Mouse (Mus musculus): Measurements from ENCODE around the gene Cpa5. TPM values are rescaled to one million over a fixed set of nuclear protein-coding genes. Genes with fewer than 3 reads are reported as not detected.

Cpa5 gene
- polyA plus RNA-seq, 1 experiment from 2014 or later, result 1.3 TPM

- Histone ChIP-seq H3K9ac (ENCODE audit: low read depth, low read length) (no peak overlapping the region), H3K4me3 (ENCODE audit: low read depth, low read length) (no peak overlapping the region), H3K27ac (replicated peaks; ENCODE audit: low read depth, low read length) (no peak overlapping the region), H3K4me2 (ENCODE audit: low read depth, low read length) (no peak overlapping the region), H3K27me3 (replicated peaks; ENCODE audit: control insufficient read depth, insufficient read depth, low read length) (no peaks in the 10 kb centered on the region), H3K4me1 (ENCODE audit: control insufficient read depth, insufficient read depth, low read length) (peaks cover 10% of the 10 kb centered on the region; the same call in 1 of the 2 replicates), H3K36me3 (ENCODE audit: control insufficient read depth, insufficient read depth, low read length) (no peaks in the 10 kb centered on the region), H3K9me3 (ENCODE audit: control insufficient read depth, low read length) (no peaks in the 10 kb centered on the region)
- WGBS, result 71% methylated on average over 7 of the region's 7 CpGs
- DNase-seq (ENCODE audit: low spot score) (no peak), ATAC-seq (ENCODE audit: low read depth) (no peak)
Observed at GRCm38 (mm10) chr6:30594364-30594763, 16.4 kb upstream of the Cpa5 start.

DNA sequence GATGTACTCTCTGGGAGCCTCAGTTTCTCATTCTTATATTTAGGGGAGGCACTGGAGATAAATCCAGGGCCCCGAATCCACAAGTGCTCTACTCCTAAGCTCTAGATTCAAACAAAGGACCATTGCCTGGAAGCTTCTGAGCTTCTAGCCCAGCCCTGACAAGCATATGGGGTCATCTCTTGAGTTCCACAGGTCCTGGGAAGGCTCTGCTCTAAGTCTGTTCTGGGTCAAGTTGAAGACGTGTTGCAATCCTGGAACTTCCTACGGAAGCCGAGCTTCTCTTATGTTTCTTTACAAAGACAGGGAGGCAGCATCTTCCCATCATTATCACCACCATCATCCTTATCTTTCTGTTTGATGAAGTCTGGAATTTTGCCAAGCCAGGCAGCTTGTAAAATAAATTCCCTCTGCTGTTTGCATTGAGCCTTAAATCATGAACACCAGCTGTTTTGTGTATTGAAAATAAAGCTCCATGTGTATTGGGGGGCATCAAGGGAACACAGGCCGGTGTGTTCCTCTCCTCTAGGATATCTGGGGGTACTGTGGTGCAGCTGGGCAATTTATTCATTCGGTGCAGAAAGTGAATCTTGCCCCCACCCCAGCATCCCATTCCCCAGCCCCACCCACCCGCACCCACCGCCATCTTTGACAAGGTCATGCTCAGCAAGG is 14.4 kb upstream of the Cpa5 start:
- H3K4me1 ChIP-seq (ENCODE audit: control insufficient read depth, insufficient read depth, low read length), result 0 out of 2 replicates have a peak, but pooled peaks cover 6% of the 10 kb centered on the region
- no peak overlapping the region for H3K4me2 ChIP-seq (ENCODE audit: low read depth, low read length)
- no peaks in the 10 kb centered on the region for H3K27me3 ChIP-seq (replicated peaks; ENCODE audit: control insufficient read depth, insufficient read depth, low read length)
- no peak for ATAC-seq (ENCODE audit: low read depth)
- H3K9ac ChIP-seq (ENCODE audit: low read depth, low read length), result no peak overlapping the region
- no peak for DNase-seq (ENCODE audit: low spot score)
- 84% methylated on average over 8 of the region's 8 CpGs for WGBS
- no peak overlapping the region for H3K4me3 ChIP-seq (ENCODE audit: low read depth, low read length)
- H3K9me3 ChIP-seq (ENCODE audit: control insufficient read depth, low read length), result no peaks in the 10 kb centered on the region
- H3K27ac ChIP-seq (replicated peaks; ENCODE audit: low read depth, low read length), result no peak overlapping the region
- H3K36me3 ChIP-seq (ENCODE audit: control insufficient read depth, insufficient read depth, low read length), result no peaks in the 10 kb centered on the region

DNA sequence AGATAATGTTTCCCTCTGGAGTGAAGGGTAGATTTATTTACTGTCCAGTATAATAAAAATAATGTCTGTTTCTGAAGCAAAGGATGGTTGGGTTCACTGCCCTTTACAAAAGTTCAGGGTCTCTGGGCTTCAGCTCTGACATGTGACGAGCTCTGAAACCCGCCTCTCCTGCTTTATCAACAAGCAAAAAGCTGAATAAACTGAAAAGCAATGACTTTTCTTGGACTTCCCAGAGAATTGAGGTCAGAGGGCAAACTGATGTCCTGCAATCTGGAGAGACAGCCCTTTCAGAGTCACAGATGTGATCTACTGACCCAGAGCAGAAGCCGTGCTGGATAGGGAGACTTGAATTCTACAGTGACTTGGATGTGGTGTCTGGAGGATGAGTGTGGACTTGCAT is 10.8 kb upstream of the Cpa5 start:
- Histone ChIP-seq H3K4me1 (ENCODE audit: control insufficient read depth, insufficient read depth, low read length) (0 out of 2 replicates have a peak, but pooled peaks cover 6% of the 10 kb centered on the region), H3K36me3 (ENCODE audit: control insufficient read depth, insufficient read depth, low read length) (no peaks in the 10 kb centered on the region), H3K9ac (ENCODE audit: low read depth, low read length) (no peak overlapping the region), H3K9me3 (ENCODE audit: control insufficient read depth, low read length) (no peaks in the 10 kb centered on the region), H3K4me3 (ENCODE audit: low read depth, low read length) (no peak overlapping the region), H3K4me2 (ENCODE audit: low read depth, low read length) (no peak overlapping the region), H3K27ac (replicated peaks; ENCODE audit: low read depth, low read length) (no peak overlapping the region), H3K27me3 (replicated peaks; ENCODE audit: control insufficient read depth, insufficient read depth, low read length) (no peaks in the 10 kb centered on the region)
- ATAC-seq (ENCODE audit: low read depth), result no peak
- DNase-seq (ENCODE audit: low spot score), result no peak
- WGBS, result 65% methylated on average over 3 of the region's 3 CpGs

DNA sequence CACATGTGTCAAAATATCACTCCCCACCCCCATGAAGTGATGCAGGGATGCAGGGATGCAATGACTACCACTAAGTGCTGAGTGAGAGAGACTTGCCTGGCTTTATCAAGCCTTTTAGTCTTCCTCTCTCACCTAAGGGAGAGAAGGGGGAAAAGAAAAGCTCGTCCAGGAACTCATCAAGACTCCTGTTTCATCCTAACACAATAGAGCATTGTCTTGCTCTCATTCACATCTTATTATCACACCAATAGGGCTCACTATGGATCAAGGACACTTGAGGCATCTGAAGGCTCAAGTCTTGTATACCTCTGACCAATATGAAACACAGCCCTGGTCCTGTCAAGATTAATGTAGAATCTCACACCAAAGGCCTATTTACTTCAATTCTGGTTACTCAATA is 9.8 kb upstream of the Cpa5 start:
- no peaks in the 10 kb centered on the region for H3K9me3 ChIP-seq (ENCODE audit: control insufficient read depth, low read length)
- no peak overlapping the region for H3K9ac ChIP-seq (ENCODE audit: low read depth, low read length)
- H3K4me3 ChIP-seq (ENCODE audit: low read depth, low read length), result no peak overlapping the region
- DNase-seq (ENCODE audit: low spot score) (no peak), ATAC-seq (ENCODE audit: low read depth) (no peak)
- no peak overlapping the region for H3K27ac ChIP-seq (replicated peaks; ENCODE audit: low read depth, low read length)
- WGBS, result 81% methylated on average over 1 of the region's 1 CpGs
- no peaks in the 10 kb centered on the region for H3K36me3 ChIP-seq (ENCODE audit: control insufficient read depth, insufficient read depth, low read length)
- H3K4me1 ChIP-seq (ENCODE audit: control insufficient read depth, insufficient read depth, low read length), result peaks cover 8% of the 10 kb centered on the region; the same call in 1 of the 2 replicates
- no peak overlapping the region for H3K4me2 ChIP-seq (ENCODE audit: low read depth, low read length)
- no peaks in the 10 kb centered on the region for H3K27me3 ChIP-seq (replicated peaks; ENCODE audit: control insufficient read depth, insufficient read depth, low read length)

DNA sequence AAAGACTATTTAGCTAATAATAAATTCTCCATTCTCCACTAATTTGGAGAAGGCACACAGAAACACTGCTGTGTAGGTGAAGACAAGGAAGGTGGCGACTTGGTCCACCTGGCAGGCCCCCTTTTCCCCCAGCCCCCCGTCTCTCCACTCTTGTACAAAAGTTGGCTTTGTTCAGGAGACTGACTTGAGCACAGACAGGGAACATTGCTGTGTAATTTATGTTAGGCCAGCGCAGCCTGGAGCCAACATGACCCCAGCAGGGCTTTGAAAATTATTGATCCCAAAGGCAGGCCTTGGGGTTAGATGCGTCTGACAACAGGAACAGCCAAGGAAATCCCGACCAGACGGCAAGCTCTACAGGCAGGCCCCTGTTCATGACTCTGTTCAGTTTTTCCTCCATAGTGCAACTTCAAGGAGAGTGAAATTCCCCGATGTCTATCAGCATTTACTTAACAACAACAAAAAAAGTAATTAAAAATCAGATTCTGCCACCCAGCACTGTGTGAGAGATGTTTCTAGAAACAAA is 6.4 kb upstream of the Cpa5 start:
- H3K9ac ChIP-seq (ENCODE audit: low read depth, low read length), result no peak overlapping the region
- H3K4me1 ChIP-seq (ENCODE audit: control insufficient read depth, insufficient read depth, low read length), result peaks cover 2% of the 10 kb centered on the region; the same call in 1 of the 2 replicates
- no peak overlapping the region for H3K27ac ChIP-seq (replicated peaks; ENCODE audit: low read depth, low read length)
- ATAC-seq (ENCODE audit: low read depth), result no peak
- 50% methylated on average over 7 of the region's 7 CpGs for WGBS
- H3K4me3 ChIP-seq (ENCODE audit: low read depth, low read length), result no peak overlapping the region
- no peaks in the 10 kb centered on the region for H3K36me3 ChIP-seq (ENCODE audit: control insufficient read depth, insufficient read depth, low read length)
- H3K9me3 ChIP-seq (ENCODE audit: control insufficient read depth, low read length), result no peaks in the 10 kb centered on the region
- H3K27me3 ChIP-seq (replicated peaks; ENCODE audit: control insufficient read depth, insufficient read depth, low read length), result no peaks in the 10 kb centered on the region
- H3K4me2 ChIP-seq (ENCODE audit: low read depth, low read length), result no peak overlapping the region
- DNase-seq (ENCODE audit: low spot score), result no peak

DNA sequence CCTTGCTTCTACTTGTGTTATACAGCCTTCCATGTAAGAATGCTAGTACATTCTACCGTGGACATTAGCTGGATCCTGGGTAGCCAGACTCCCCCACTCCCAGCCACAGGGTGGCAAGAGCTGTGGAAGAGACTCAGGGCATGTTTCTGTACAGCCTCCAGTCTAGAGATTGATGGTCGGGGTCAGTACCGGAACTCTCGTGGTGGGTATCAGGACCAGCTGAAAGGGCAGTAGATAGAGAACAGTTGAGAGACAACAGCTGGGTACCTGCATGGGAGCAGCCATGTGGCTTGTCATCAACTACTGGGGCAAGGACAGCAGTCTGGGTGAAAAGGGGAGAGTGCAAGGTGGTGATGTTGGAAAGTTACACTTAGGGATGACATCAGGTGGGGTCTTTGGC is 5.7 kb upstream of the Cpa5 start:
- H3K4me3 ChIP-seq (ENCODE audit: low read depth, low read length), result no peak overlapping the region
- peaks cover 2% of the 10 kb centered on the region; the same call in 1 of the 2 replicates for H3K4me1 ChIP-seq (ENCODE audit: control insufficient read depth, insufficient read depth, low read length)
- DNase-seq (ENCODE audit: low spot score) (no peak), ATAC-seq (ENCODE audit: low read depth) (no peak)
- no peak overlapping the region for H3K27ac ChIP-seq (replicated peaks; ENCODE audit: low read depth, low read length)
- H3K9ac ChIP-seq (ENCODE audit: low read depth, low read length), result no peak overlapping the region
- no peaks in the 10 kb centered on the region for H3K27me3 ChIP-seq (replicated peaks; ENCODE audit: control insufficient read depth, insufficient read depth, low read length)
- H3K9me3 ChIP-seq (ENCODE audit: control insufficient read depth, low read length), result no peaks in the 10 kb centered on the region
- H3K4me2 ChIP-seq (ENCODE audit: low read depth, low read length), result no peak overlapping the region
- no peaks in the 10 kb centered on the region for H3K36me3 ChIP-seq (ENCODE audit: control insufficient read depth, insufficient read depth, low read length)
- 94% methylated on average over 4 of the region's 4 CpGs for WGBS

- ATAC-seq (ENCODE audit: low read depth), result 0 out of 2 replicates have a peak, but pooled peaks have one; percentile 55
- H3K27ac ChIP-seq (replicated peaks; ENCODE audit: low read depth, low read length), result no peak overlapping the region
- WGBS, result 64% methylated on average over 5 of the region's 5 CpGs
Observed at GRCm38 (mm10) chr6:30605672-30606071, 5.1 kb upstream of the Cpa5 start.

GRCm38 (mm10) chr6:30611212-30611611 is 402 bp downstream of the Cpa5 start:
- Histone ChIP-seq H3K36me3 (ENCODE audit: control insufficient read depth, insufficient read depth, low read length) (no peaks in the 10 kb centered on the region), H3K27me3 (replicated peaks; ENCODE audit: control insufficient read depth, insufficient read depth, low read length) (no peaks in the 10 kb centered on the region), H3K27ac (replicated peaks; ENCODE audit: low read depth, low read length) (no peak overlapping the region), H3K9ac (ENCODE audit: low read depth, low read length) (no peak overlapping the region), H3K4me1 (ENCODE audit: control insufficient read depth, insufficient read depth, low read length) (peaks cover 12% of the 10 kb centered on the region), H3K9me3 (ENCODE audit: control insufficient read depth, low read length) (no peaks in the 10 kb centered on the region), H3K4me2 (ENCODE audit: low read depth, low read length) (no peak overlapping the region), H3K4me3 (ENCODE audit: low read depth, low read length) (no peak overlapping the region)
- WGBS, result 74% methylated on average over 5 of the region's 5 CpGs
- no peak for DNase-seq (ENCODE audit: low spot score)
- no peak for ATAC-seq (ENCODE audit: low read depth)

More at GRCm38 (mm10) chr6:30605672-30606071, 5.1 kb upstream of the Cpa5 start:
- Histone ChIP-seq H3K4me3 (ENCODE audit: low read depth, low read length) (no peak overlapping the region), H3K4me2 (ENCODE audit: low read depth, low read length) (no peak overlapping the region), H3K4me1 (ENCODE audit: control insufficient read depth, insufficient read depth, low read length) (peaks cover 2% of the 10 kb centered on the region; the same call in 1 of the 2 replicates), H3K9ac (ENCODE audit: low read depth, low read length) (no peak overlapping the region), H3K9me3 (ENCODE audit: control insufficient read depth, low read length) (no peaks in the 10 kb centered on the region), H3K27me3 (replicated peaks; ENCODE audit: control insufficient read depth, insufficient read depth, low read length) (no peaks in the 10 kb centered on the region), H3K36me3 (ENCODE audit: control insufficient read depth, insufficient read depth, low read length) (no peaks in the 10 kb centered on the region)
- no peak for DNase-seq (ENCODE audit: low spot score)

DNA sequence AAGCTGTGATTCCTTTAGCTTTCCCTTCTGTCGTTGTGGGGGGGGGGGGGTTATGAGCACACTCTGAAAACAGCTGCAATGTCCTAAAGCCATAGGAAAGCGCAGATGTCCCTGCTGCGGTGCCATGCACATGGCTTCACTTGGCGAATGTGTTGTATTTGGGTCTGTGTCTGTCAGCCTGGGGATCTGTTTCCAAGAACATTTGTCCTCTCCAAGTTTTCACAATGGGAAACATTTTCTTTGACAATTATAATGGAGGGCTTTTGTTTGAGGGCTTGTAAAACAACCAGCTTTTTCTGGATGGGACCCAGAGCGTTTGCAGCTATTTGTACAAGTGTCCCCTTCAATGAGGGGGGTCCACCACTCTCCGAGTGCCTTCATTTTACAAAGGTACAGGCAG is 3.4 kb downstream of the Cpa5 start:
- no peaks in the 10 kb centered on the region for H3K9me3 ChIP-seq (ENCODE audit: control insufficient read depth, low read length)
- H3K4me1 ChIP-seq (ENCODE audit: control insufficient read depth, insufficient read depth, low read length), result peaks cover 39% of the 10 kb centered on the region
- no peak for ATAC-seq (ENCODE audit: low read depth)
- no peak overlapping the region for H3K4me3 ChIP-seq (ENCODE audit: low read depth, low read length)
- no peaks in the 10 kb centered on the region for H3K36me3 ChIP-seq (ENCODE audit: control insufficient read depth, insufficient read depth, low read length)
- no peak overlapping the region for H3K9ac ChIP-seq (ENCODE audit: low read depth, low read length)
- H3K27ac ChIP-seq (replicated peaks; ENCODE audit: low read depth, low read length), result 0 out of 2 replicates have a peak overlapping the region, but pooled peaks have one; percentile 1
- no peaks in the 10 kb centered on the region for H3K27me3 ChIP-seq (replicated peaks; ENCODE audit: control insufficient read depth, insufficient read depth, low read length)
- H3K4me2 ChIP-seq (ENCODE audit: low read depth, low read length), result no peak overlapping the region
- peak; percentile 75 for DNase-seq (ENCODE audit: low spot score)
- 60% methylated on average over 6 of the region's 6 CpGs for WGBS

All from embryonic facial prominence, embryonic 14.5 days (tissue).